Mouse (Mus musculus): ENCODE measurements at regions not wholly inside any gene's neighbourhood (a gene's known extent, or its start where the extent isn't known, plus 50 kb on each side); places are given as distances from the start of the nearest gene placed in this dataset.

DNA sequence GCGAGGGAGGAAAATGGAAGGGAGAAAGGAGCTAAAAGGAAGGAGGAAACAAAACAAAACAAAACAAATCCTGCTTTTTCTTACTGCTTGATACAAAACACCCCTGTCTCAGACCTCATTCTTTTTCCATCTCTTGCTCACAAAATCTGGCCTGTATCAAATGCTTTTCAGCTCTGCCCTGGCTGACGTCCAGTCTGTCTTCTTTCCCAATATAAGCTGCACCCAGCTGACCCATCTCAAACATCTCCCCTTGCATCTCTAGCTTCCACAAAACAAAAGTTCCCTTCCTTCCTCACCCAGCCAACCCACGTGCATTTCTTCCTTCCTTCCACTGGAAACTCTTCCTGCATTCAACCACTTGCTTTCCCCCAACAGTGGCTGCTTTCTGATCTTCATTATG lies 183.1 kb upstream of the Usp25 start:
- DNase-seq (ENCODE audit: low spot score in 2 of 2), result no peak

DNA sequence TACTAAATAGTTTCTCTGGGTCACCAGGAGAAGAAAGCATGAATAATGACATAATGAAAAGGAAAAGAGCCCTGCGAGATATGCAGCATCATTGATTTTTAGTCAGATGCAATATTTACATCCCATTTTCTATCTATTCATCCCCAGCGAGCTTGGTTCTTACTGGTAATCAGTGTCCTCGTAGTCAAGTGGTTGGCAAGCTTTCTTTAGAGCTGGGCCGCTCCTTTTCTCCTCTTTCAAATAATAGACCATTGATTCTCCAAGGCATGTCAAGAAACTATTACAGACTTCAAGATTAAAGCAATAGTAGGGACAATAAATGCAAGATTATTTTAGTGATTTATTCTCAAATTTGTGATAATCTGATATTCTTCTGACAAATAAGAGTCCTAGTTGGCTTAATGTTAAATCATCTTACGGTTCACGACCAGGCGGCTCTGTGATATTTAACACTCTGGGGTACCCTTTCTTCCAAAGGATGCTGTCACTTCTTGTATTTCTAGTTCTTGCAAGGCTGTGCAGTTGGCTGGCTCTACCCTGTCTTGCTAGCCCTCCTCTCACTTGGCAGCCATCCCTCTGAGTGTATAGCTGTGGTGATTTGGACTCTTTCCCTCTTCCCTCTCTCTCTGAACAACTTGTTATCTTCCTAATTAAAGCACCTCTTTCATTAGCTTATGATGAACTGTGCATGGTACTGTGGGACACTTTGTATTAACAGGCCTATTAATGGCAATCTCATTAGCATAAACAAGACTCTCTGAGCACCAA lies 185.6 kb upstream of the Usp25 start:
- DNase-seq (ENCODE audit: low spot score in 2 of 2), result peak in 1 of 2 experiments; percentile 26

DNA sequence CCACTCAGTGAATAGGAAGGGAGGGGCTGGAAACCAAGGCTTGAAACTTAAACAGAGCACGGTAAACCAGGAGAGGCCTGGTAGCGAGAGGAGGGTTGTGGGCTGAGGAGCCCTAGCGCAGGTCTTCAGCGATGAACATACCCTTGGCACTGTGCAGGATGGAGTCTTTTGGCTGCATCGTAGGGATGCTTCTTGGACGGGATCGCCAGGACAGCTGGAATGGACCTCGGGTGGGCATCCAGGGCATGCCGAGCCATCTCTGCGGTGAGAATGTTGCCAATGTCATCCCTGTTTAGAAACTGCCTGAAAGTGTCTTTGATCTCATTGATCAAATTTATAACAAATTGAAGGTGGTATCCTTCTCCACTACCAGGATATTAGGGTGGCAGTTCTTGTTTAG lies 192.2 kb upstream of the Usp25 start:
- peak in 1 of 2 experiments; percentile 9 for DNase-seq (ENCODE audit: low spot score in 2 of 2)

DNA sequence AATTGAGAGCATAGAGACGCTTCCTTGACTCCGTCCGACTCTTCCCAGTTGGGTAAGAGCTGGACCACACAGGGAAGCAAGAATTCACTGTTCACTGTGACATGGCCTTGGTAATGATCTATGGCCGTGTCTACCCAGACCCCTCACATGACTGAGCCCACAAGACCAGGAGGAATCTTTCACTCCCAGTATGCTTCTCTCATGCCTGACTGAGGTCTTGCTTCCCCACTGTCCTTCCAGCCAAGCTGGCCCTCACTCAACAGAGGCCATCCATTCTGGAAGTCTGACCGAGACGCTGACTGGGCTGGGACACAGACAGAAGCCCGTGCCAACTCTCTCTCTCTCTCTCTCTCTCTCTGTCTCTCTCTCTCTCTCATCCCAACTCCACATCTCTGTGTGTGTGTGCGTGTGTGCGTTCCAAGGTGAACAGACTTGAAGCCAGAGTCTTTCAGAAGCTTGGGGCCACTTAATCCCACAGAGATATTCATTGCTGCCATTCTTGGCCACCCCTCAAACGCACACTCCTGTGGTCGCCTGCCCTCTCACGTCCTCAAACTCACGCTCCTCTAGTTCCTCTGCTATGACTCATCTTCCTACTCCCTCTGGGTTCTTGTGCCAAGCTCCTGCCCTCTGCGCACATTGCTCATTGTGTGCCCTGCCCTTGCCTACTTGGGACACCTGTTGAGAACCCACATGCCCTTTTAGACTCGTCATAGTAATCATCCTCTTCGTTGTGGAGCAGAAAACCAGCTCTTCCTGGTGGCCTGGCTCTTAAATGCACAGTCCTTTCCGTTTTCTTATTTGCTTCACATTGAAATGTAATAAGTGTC lies 197.2 kb upstream of the Usp25 start:
- no peak for DNase-seq (ENCODE audit: low spot score in 2 of 2)

DNA sequence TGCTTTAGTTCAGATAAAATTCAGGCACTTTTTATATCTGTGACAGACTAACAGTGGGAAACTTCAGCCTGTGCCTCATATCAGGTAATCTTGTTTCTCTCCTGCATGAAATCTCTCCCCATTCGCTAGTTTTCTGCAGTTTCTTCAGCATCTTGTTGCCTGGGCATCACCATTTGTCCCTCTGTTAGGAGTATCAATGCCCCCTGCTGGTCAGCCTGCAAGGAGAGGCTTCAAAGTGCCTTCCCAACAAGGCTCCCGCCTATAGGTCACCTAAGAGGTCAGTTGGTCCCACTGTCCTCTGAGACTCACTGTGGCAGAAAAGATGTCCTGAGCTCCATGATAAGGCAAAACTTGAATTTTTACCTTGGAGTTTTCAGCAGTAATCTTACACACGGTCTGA lies 209.8 kb upstream of the Usp25 start:
- DNase-seq (ENCODE audit: low spot score in 2 of 2), result no peak

DNA sequence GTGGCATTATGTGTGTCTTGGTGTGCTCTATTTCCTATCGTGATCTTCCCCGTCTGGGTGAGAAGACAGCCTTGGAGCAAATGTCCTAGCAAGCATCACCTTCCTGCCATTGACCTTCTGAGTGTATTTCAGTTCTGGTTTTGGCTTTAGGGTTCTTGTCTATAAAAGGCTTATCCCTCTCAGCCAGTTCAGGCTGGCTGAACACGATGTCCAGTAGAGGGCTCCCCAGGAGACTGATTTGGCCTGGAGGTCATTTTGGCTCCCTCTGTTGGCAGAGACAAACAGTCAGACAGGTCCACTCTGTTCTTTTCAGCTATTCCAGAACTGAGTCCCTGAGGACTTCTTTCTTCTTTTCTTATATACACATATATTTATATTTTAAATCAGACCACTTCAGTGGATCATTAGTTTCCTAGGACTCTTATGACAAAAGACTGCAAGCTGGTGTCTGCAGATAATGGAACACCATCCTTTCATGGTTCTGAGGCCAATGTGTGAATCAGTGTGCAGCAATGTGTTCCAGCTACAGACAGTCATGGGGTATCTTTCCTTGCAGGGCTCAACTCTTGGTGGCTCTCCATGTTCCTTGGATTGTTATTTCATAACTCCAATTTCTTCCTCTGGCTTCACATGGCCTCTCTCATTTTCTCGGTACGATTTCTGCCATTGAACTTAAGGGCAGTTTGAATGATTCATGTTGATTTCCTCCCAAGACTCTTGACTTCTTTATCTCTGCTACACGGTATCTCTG lies 226.9 kb upstream of the Usp25 start:
- peak in 1 of 2 experiments; percentile 12 for DNase-seq (ENCODE audit: low spot score in 2 of 2)

DNA sequence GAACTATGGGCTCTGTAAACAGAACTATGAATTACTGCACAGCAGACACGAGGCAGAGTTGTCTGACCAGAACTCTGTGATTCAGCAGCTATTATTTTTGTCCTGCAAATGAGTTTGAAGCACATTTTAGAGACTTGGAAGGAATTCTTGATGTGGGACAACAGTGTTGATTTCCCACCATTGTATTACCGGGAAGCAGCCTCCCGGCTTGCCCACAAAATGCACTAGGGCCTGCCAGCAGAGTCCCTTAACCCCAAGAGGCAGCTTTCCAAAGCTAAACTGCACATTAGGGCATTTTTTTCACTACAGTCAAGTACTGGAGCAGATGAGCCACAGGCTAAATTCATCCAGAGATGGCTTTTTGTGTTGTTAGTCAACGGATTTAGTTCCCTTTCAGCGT lies 230.8 kb upstream of the Usp25 start:
- no peak for DNase-seq (ENCODE audit: low spot score in 2 of 2)

DNA sequence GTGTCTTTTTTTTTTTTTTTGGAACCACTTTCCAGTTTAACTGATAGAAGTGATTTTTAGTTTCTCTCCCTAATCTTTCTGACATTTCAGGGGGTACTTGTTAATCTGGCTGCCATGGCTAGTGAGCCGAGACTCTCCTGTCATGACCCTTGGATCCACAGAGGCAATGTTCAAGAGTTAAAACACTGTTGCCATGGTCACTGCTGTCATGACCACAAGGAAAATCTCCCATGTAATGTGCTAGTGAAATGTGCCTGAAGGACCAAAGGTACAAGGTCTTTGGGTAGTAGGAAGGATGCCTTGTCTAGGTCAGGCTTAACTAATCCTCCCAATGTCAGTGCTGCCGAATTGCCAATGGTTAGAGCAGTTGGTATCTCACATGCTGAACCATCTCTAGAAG lies 237.7 kb upstream of the Usp25 start:
- no peak for DNase-seq (ENCODE audit: low spot score in 2 of 2)

DNA sequence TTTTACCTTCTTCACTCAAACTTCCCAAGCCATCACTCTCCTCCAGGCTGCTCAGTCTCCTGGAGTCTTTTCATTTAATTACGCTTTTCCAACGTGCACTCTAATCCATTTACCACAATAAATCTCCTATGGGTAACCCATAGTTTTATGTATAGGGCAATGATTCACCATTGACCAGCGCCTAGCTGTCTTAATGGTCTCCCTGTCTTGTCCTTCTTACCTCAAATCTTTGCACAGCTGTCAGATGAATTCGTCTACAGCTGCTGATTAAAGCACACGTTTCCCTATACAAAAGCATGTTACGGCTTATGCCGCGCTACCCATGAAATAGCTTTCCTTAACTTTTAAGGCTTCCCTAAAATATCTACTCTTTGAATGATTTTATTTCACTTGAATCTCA lies 239.5 kb upstream of the Usp25 start:
- no peak for DNase-seq (ENCODE audit: low spot score in 2 of 2)

DNA sequence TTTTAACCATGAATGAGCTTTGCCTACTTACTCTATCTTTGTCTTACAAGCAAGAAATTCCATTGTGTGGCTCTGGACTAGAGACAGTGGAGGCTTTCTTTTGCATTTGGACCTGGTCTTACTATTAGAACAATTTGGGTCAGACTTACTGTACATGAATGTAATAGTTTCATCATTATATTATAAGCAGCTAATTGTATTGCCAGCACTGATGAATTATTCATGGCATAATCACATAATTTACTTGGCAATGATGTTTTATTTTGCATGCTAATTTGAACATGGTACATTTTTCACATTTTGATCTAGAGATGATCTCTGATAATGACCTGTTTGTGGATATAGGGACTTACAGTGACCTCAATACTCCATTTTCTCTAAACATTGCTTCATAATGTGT lies 240.0 kb upstream of the Usp25 start:
- no peak for DNase-seq (ENCODE audit: low spot score in 2 of 2)

DNA sequence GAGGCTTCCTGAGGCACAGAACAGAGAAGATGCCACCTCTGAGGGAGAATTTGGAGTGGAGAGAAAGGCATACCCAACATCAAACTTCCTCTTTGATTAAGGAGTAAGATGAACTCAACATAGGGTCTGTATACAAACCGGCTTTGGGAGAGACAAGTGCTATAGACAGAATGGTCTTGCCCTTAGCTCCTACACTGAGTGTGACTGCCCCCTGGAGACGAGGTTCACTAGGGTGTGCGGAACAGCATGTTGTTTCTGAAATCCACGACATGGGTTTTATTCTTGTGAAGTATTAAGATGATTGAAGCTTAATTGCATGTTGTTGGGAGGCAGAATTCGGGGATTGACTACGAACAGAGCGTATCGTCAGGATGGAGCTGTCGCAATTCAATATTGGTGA lies 244.9 kb upstream of the Usp25 start:
- peak in 1 of 2 experiments; percentile 6 for DNase-seq (ENCODE audit: low spot score in 2 of 2)

DNA sequence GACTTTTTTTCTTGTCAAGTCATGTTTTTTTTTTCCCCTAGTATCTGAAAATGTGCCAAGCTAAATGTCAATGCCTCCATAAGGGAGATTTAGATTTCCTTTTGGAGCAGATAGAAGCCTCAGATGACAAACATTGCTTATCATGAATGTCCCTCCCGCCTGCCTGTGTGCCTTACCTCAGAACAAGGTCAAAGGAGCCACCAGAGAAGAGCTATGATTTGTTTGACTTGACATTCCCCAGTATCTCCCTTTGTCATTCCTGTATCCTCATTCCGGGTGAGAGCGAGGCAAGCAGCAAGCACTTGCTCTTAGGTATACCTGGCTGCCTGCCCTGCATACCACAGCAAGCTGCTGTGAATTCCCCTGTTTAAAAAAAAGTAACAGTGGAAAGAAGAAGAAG lies 246.9 kb upstream of the Usp25 start:
- DNase-seq (ENCODE audit: low spot score in 2 of 2), result no peak

DNA sequence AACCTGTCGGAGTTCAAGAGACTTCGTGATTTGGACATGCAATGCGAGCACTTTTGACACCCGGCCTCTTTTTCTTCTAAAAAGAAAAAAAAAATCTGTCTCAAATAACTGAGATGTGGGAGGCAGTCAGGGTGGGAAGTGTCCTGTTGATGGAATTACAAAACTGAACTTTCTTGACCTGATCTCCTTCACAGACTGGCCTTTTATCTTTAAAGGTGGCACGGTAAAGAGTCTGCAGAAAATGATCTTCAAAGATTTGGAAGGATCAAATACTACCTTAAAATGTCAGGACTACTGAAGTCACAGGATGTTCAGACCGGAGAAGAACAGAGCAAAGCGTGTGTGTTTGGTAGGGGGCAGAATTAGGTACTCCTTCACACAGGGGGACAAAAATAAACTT lies 248.0 kb upstream of the Usp25 start:
- no peak for DNase-seq (ENCODE audit: low spot score in 2 of 2)

DNA sequence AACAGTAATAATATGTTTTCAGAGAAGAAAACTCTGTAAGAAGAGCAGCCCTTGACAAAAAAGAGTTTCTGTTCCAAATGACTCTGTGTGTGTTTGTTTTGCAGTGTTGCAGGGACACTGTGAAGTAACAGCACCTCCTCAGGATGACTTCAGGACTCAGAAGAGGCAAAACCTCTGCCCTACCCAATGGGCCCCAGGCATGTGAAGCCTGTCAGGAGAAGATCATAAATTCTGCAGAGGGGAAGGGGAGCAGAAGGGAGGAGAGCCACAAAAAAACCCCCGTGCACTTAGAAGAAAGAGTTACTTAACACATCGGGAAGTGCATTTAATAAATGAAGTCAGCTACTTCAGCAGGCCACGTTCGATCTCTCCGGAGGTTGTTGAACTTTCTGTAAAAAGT lies 248.5 kb upstream of the Usp25 start:
- DNase-seq (ENCODE audit: low spot score in 2 of 2), result no peak

DNA sequence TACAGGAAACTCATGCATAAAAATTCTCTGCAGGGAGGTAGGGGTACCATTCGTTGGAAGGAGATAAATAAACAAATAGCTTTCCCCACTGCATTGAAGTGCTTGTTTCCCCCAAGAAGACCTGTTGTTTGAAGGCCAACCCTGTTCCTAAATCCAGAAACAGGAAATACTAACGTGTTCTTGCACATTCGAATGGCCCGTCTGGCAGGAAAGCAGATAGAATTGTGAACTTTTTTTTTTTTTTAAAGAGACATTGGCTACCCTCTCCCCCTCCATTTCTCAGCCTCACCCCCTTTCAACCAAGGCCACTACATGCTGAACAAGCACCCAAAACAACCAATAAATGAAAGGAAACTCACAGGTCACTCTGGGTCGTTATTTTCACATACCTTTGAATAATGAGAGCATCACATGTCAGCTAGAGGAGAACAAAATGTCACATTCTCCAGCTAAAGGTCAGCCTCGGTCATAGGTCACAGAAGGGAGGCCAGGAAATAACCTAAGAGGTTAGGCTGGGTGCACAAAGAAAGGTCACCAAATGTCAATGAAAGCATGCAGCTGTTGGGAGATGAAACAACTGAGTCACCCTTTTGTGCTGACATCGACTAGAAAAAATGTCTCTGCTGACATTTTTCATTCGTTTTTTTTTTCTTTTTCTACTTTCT lies 250.8 kb upstream of the Usp25 start:
- no peak for DNase-seq (ENCODE audit: low spot score in 2 of 2)

DNA sequence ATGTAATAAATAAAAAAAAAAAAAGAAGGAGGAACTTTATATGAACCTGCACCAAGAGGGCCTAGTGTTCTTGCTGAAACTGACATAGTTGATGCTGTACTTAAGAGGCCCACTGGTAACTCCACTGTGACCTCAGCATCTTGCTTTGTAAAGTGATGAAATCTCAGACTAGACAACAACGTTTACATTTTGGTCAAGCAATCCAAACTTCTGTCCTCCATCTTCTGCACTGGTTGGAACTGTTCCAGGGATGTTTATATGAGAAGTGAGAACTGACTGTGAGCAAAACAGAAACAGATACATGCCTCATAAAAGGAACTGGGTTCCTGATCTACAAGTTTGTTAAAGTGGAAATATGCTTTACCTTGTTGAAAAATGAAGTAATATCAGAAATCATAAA lies 251.7 kb upstream of the Usp25 start:
- no peak for DNase-seq (ENCODE audit: low spot score in 2 of 2)

DNA sequence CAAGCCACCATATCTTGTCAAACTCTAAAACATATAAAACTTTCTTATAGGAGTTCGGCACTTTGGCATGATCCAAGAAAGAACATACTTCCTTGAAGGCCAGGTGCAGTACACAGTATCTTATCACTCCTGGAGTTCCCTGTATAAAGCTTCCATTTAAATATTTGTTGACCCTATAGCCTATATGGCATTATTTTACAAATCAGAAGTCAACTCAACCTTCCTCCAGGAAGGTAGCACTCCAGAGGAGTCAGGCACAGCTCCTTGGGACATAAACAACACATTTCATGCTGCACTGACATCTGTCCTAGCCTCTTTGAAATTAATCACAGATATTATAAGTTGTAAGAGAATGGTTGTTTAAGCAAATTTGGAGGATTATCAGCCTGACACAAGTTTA lies 252.5 kb upstream of the Usp25 start:
- no peak for DNase-seq (ENCODE audit: low spot score in 2 of 2)

DNA sequence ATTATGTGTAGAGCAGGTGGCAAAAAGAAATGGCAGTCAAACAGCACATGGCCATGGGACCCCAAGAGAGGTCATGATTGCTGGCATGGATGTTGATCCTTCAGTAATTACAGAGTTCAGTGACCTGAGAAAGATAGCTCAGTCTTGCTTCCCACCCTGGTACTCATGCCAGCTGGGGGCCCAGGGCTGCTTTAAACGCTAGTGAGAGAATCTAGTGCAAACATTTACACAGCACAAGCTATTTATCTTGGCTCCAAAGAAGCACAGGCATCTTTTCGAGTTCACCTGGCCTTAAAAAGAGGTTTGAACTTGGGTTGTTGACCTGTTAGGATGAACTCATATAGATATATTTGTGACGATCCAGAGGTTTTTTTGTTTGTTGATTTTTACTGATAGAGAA lies 258.6 kb upstream of the Usp25 start:
- DNase-seq (ENCODE audit: low spot score in 2 of 2), result no peak

DNA sequence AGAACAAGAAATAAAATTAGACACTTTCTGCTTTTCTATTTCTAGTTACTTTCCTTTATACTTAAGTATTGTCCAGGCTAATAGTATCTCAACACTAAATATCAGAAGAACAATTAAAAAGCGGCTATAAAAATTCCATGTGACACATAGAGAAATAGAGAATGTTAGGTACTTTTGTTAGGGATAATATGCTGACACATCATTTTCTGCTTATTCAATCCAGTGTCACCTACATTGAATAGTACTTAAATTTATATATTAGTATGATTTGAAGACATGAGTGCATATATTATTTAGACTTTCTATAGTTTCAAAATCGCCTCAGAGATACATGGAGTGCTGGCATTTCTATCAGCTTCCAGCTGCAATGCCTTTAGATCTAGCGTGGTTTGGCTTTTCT lies 267.1 kb upstream of the Usp25 start:
- DNase-seq (ENCODE audit: low spot score in 2 of 2), result no peak

DNA sequence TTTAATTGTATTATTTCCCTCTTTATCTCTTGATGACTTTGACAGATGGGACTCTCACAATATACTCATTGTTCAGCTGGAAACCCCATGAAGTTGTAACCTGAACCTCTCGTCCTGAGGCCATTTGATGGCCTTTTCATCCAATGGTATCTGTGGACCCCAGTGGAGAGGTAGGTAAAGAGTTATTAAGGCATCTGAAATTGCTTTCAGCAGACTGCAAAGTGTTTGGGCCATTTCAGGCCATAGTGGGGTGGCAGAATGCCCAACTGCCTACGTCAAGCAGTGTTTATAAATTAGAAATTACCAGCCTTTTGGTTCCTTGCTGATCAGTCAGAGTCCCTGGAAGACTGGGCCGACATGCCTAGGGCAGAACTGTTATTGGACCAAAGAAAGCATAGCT lies 272.4 kb upstream of the Usp25 start:
- peak in 1 of 2 experiments; percentile 15 for DNase-seq (ENCODE audit: low spot score in 2 of 2)

DNA sequence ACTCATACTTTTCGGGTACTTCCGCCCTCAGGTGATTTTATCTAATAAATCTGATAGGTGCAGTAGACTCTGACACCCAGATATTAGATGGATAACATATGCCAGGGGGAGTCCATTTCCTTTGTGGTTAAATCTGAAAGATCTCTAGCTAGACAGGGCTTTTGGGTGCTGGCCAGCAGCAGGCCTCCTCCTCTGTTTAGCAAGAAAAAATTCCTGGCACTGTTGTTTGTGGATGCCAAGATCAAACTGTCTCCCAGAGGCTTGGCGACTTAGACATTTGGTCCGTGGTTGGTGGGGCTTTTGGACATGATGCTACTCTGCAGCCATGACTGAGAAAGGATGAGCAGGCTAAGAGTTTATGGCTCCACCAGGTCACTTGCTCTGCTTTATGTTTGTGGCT lies 287.5 kb upstream of the Usp25 start:
- DNase-seq (ENCODE audit: low spot score in 2 of 2), result no peak

DNA sequence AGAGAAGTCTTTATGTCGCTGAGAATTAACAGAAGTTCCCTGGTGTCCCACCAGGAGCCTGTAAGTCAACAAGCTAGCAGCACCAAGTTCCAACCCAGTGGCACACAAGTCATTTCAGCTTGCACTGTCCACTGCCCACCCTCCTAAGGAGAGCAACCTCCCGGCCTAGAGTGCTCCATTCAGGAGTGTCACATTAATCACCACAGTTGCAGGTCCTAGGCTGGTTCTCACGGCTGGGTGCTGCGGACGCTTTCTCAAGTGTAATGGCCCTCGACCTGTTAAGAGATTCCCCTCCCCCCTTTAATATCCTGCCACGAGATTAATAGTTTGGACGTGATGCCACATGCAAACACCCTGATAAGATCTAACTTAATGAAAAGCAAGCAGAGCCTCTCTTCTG lies 288.2 kb upstream of the Usp25 start:
- no peak for DNase-seq (ENCODE audit: low spot score in 2 of 2)

Data from cerebellum, postnatal 4 days (tissue).